Mouse (Mus musculus): ENCODE results near the gene Ndc1. TPM values are rescaled to one million over a fixed set of nuclear protein-coding genes. Genes with fewer than 3 reads are reported as not detected.
"Not testable (repeated sequence)": the region's sequence is repeated elsewhere in the genome, so short reads cannot be mapped to it uniquely, and the experiment has no call there.

The Ndc1 gene
- polyA plus RNA-seq, 1 experiment from 2014 or later, result 26.4 TPM

- H3K9ac ChIP-seq (ENCODE audit: low read depth, low read length), result no peak overlapping the region
- H3K4me3 ChIP-seq (ENCODE audit: low read length), result no peak overlapping the region
- H3K9me3 ChIP-seq (ENCODE audit: control insufficient read depth, low read length), result no peaks in the 10 kb centered on the region
- H3K36me3 ChIP-seq (ENCODE audit: control insufficient read depth, insufficient read depth, low read length), result no peaks in the 10 kb centered on the region
- WGBS, result 83% methylated on average over 3 of the region's 3 CpGs
- no peaks in the 10 kb centered on the region for H3K4me1 ChIP-seq (ENCODE audit: control insufficient read depth, insufficient read depth, low read length)
- H3K27me3 ChIP-seq (replicated peaks; ENCODE audit: control insufficient read depth, insufficient read depth, low read length), result no peaks in the 10 kb centered on the region
- H3K4me2 ChIP-seq (ENCODE audit: low read depth, low read length), result no peak overlapping the region
- ATAC-seq, result no peak
- no peak overlapping the region for H3K27ac ChIP-seq (ENCODE audit: low read length)
These were observed 9.1 kb upstream of the Ndc1 start for GRCm38 (mm10) chr4:107358460-107358859.

- H3K9me3 ChIP-seq (ENCODE audit: control insufficient read depth, low read length), result no peaks in the 10 kb centered on the region
- no peaks in the 10 kb centered on the region for H3K27me3 ChIP-seq (replicated peaks; ENCODE audit: control insufficient read depth, insufficient read depth, low read length)
- no peak overlapping the region for H3K27ac ChIP-seq (ENCODE audit: low read length)
- no peak for ATAC-seq
- 84% methylated on average over 7 of the region's 7 CpGs for WGBS
- no peaks in the 10 kb centered on the region for H3K4me1 ChIP-seq (ENCODE audit: control insufficient read depth, insufficient read depth, low read length)
- no peak overlapping the region for H3K4me2 ChIP-seq (ENCODE audit: low read depth, low read length)
- H3K4me3 ChIP-seq (ENCODE audit: low read length), result no peak overlapping the region
- no peak overlapping the region for H3K9ac ChIP-seq (ENCODE audit: low read depth, low read length)
- H3K36me3 ChIP-seq (ENCODE audit: control insufficient read depth, insufficient read depth, low read length), result no peaks in the 10 kb centered on the region
These were observed 7.0 kb upstream of the Ndc1 start for GRCm38 (mm10) chr4:107360457-107361145.

- Histone ChIP-seq H3K4me1 (ENCODE audit: control insufficient read depth, insufficient read depth, low read length) (no peaks in the 10 kb centered on the region), H3K36me3 (ENCODE audit: control insufficient read depth, insufficient read depth, low read length) (no peaks in the 10 kb centered on the region), H3K27me3 (replicated peaks; ENCODE audit: control insufficient read depth, insufficient read depth, low read length) (no peaks in the 10 kb centered on the region), H3K4me3 (ENCODE audit: low read length) (no peak overlapping the region), H3K4me2 (ENCODE audit: low read depth, low read length) (no peak overlapping the region), H3K9me3 (ENCODE audit: control insufficient read depth, low read length) (no peaks in the 10 kb centered on the region), H3K9ac (ENCODE audit: low read depth, low read length) (no peak overlapping the region), H3K27ac (ENCODE audit: low read length) (no peak overlapping the region)
- no peak for ATAC-seq
- 74% methylated on average over 4 of the region's 4 CpGs for WGBS
These were observed 4.8 kb upstream of the Ndc1 start for GRCm38 (mm10) chr4:107362755-107363154.

- Histone ChIP-seq H3K4me3 (ENCODE audit: low read length) (no peak overlapping the region), H3K36me3 (ENCODE audit: control insufficient read depth, insufficient read depth, low read length) (no peaks in the 10 kb centered on the region), H3K9me3 (ENCODE audit: control insufficient read depth, low read length) (no peaks in the 10 kb centered on the region), H3K4me2 (ENCODE audit: low read depth, low read length) (no peak overlapping the region), H3K27me3 (replicated peaks; ENCODE audit: control insufficient read depth, insufficient read depth, low read length) (no peaks in the 10 kb centered on the region), H3K27ac (ENCODE audit: low read length) (no peak overlapping the region), H3K9ac (ENCODE audit: low read depth, low read length) (no peak overlapping the region), H3K4me1 (ENCODE audit: control insufficient read depth, insufficient read depth, low read length) (peaks cover 3% of the 10 kb centered on the region)
- WGBS, result 73% methylated on average over 6 of the region's 6 CpGs
- ATAC-seq, result no peak
These were observed 4.0 kb upstream of the Ndc1 start for GRCm38 (mm10) chr4:107363573-107363972.

- H3K36me3 ChIP-seq (ENCODE audit: control insufficient read depth, insufficient read depth, low read length), result no peaks in the 10 kb centered on the region
- 81% methylated on average over 5 of the region's 5 CpGs for WGBS
- peaks cover 5% of the 10 kb centered on the region for H3K4me1 ChIP-seq (ENCODE audit: control insufficient read depth, insufficient read depth, low read length)
- H3K9ac ChIP-seq (ENCODE audit: low read depth, low read length), result no peak overlapping the region
- H3K27me3 ChIP-seq (replicated peaks; ENCODE audit: control insufficient read depth, insufficient read depth, low read length), result no peaks in the 10 kb centered on the region
- no peak overlapping the region for H3K27ac ChIP-seq (ENCODE audit: low read length)
- no peak for ATAC-seq
- H3K4me2 ChIP-seq (ENCODE audit: low read depth, low read length), result no peak overlapping the region
- H3K4me3 ChIP-seq (ENCODE audit: low read length), result no peak overlapping the region
- no peaks in the 10 kb centered on the region for H3K9me3 ChIP-seq (ENCODE audit: control insufficient read depth, low read length)
These were observed 3.4 kb upstream of the Ndc1 start for GRCm38 (mm10) chr4:107364190-107364639.

GRCm38 (mm10) chr4:107366408-107366807, 1.2 kb upstream of the Ndc1 start:
- not testable (repeated sequence) for H3K27me3 ChIP-seq (replicated peaks; ENCODE audit: control insufficient read depth, insufficient read depth, low read length); H3K9me3 ChIP-seq (ENCODE audit: control insufficient read depth, low read length); H3K4me2 ChIP-seq (ENCODE audit: low read depth, low read length); ATAC-seq; H3K9ac ChIP-seq (ENCODE audit: low read depth, low read length); H3K27ac ChIP-seq (ENCODE audit: low read length); H3K4me3 ChIP-seq (ENCODE audit: low read length); H3K36me3 ChIP-seq (ENCODE audit: control insufficient read depth, insufficient read depth, low read length); H3K4me1 ChIP-seq (ENCODE audit: control insufficient read depth, insufficient read depth, low read length)

GRCm38 (mm10) chr4:107372304-107372703, 4.7 kb downstream of the Ndc1 start:
- H3K36me3 ChIP-seq (ENCODE audit: control insufficient read depth, insufficient read depth, low read length), result no peaks in the 10 kb centered on the region; the same call in 1 of the 2 replicates
- H3K4me2 ChIP-seq (ENCODE audit: low read depth, low read length), result no peak overlapping the region
- H3K9ac ChIP-seq (ENCODE audit: low read depth, low read length), result no peak overlapping the region
- peaks cover 5% of the 10 kb centered on the region for H3K4me1 ChIP-seq (ENCODE audit: control insufficient read depth, insufficient read depth, low read length)
- WGBS, result 73% methylated on average over 2 of the region's 2 CpGs
- no peak for ATAC-seq
- no peak overlapping the region for H3K4me3 ChIP-seq (ENCODE audit: low read length)
- no peaks in the 10 kb centered on the region for H3K9me3 ChIP-seq (ENCODE audit: control insufficient read depth, low read length)
- no peak overlapping the region for H3K27ac ChIP-seq (ENCODE audit: low read length)
- H3K27me3 ChIP-seq (replicated peaks; ENCODE audit: control insufficient read depth, insufficient read depth, low read length), result no peaks in the 10 kb centered on the region

GRCm38 (mm10) chr4:107374677-107375076, 7.1 kb downstream of the Ndc1 start:
- H3K36me3 ChIP-seq (ENCODE audit: control insufficient read depth, insufficient read depth, low read length), result no peaks in the 10 kb centered on the region; the same call in 1 of the 2 replicates
- H3K4me3 ChIP-seq (ENCODE audit: low read length), result no peak overlapping the region
- H3K4me1 ChIP-seq (ENCODE audit: control insufficient read depth, insufficient read depth, low read length), result no peaks in the 10 kb centered on the region
- H3K27ac ChIP-seq (ENCODE audit: low read length), result no peak overlapping the region
- H3K9ac ChIP-seq (ENCODE audit: low read depth, low read length), result no peak overlapping the region
- no peak for ATAC-seq
- no peak overlapping the region for H3K4me2 ChIP-seq (ENCODE audit: low read depth, low read length)
- 70% methylated on average over 4 of the region's 4 CpGs for WGBS
- H3K27me3 ChIP-seq (replicated peaks; ENCODE audit: control insufficient read depth, insufficient read depth, low read length), result no peaks in the 10 kb centered on the region
- H3K9me3 ChIP-seq (ENCODE audit: control insufficient read depth, low read length), result no peaks in the 10 kb centered on the region

- Histone ChIP-seq H3K36me3 (ENCODE audit: control insufficient read depth, insufficient read depth, low read length) (peaks cover 4% of the 10 kb centered on the region), H3K4me2 (ENCODE audit: low read depth, low read length) (no peak overlapping the region), H3K4me1 (ENCODE audit: control insufficient read depth, insufficient read depth, low read length) (no peaks in the 10 kb centered on the region), H3K27ac (ENCODE audit: low read length) (no peak overlapping the region), H3K9ac (ENCODE audit: low read depth, low read length) (no peak overlapping the region), H3K9me3 (ENCODE audit: control insufficient read depth, low read length) (no peaks in the 10 kb centered on the region), H3K27me3 (replicated peaks; ENCODE audit: control insufficient read depth, insufficient read depth, low read length) (no peaks in the 10 kb centered on the region), H3K4me3 (ENCODE audit: low read length) (no peak overlapping the region)
- peak; percentile 86 for ATAC-seq
- 73% methylated on average over 6 of the region's 6 CpGs for WGBS
These were observed 11.4 kb downstream of the Ndc1 start for GRCm38 (mm10) chr4:107378954-107379353.

GRCm38 (mm10) chr4:107380871-107381270, 13.3 kb downstream of the Ndc1 start:
- no peak for ATAC-seq
- Histone ChIP-seq H3K4me3 (ENCODE audit: low read length) (no peak overlapping the region), H3K9me3 (ENCODE audit: control insufficient read depth, low read length) (no peaks in the 10 kb centered on the region), H3K27me3 (replicated peaks; ENCODE audit: control insufficient read depth, insufficient read depth, low read length) (no peaks in the 10 kb centered on the region), H3K4me2 (ENCODE audit: low read depth, low read length) (no peak overlapping the region), H3K9ac (ENCODE audit: low read depth, low read length) (no peak overlapping the region), H3K27ac (ENCODE audit: low read length) (no peak overlapping the region), H3K36me3 (ENCODE audit: control insufficient read depth, insufficient read depth, low read length) (peaks cover 4% of the 10 kb centered on the region; the same call in 1 of the 2 replicates), H3K4me1 (ENCODE audit: control insufficient read depth, insufficient read depth, low read length) (no peaks in the 10 kb centered on the region)
- 69% methylated on average over 7 of the region's 7 CpGs for WGBS

All from intestine, embryonic 16.5 days (tissue).